Comparison of ENCODE assay signal across 8 mouse cellular contexts in the genomic region with DNA sequence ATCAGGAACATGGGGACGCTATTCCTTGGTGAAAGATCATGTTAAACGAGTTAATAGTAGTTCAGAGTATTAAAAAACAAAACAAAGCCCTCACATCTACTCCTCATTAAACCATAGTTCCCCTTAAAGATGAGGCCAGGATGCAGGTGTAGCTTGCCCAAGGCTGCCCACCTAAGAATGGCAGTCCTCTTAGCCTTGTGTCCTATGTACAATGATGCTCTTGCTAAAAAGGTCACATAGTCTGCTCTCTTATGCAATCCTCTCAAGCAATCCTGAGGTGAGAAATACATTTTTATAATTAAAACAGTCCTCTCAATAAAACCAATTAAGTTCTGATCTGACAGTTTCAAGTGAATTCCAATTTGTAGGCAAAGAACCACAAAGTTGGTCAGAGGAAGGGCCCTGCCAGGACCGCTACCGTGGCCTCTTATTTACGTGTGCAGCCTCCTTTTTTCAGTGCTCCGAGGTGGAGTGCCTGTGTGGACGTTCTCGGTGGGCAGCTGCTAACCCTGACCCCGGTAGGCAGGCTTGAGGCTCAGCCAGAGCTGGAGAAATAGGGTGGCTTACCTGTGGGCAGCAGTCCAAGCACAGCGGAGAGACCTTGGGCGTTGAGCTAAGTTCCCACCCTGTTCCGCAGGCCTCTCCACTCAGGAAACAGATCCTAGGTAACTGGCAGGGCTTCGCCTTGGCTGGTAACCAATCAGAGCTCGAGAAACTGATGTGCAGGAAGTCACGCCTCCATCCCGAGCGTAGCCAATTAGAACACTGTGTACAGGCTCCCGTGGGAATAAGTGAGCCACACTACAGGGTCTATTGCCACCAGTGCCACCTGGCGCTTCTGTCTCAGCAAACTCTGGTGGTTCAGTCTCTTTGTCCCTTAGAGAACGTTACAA. TPM values are rescaled to one million over a fixed set of nuclear protein-coding genes. Genes with fewer than 3 reads are reported as not detected.
A peak's percentile ranks its signal among the peaks of the same experiment; 100 is the strongest.
DNase-seq lines count a peak whose midpoint lies in the region; ATAC-seq and TF ChIP-seq lines count a peak whose summit lies in the region.

TSS of gene Mterf2 (minus strand) at position 633 of the 893 bp plus-strand sequence.

- peaks cover 50% of the 10 kb centered on the region for H3K36me3 ChIP-seq in E14TG2a.4 (ENCODE audit: insufficient read depth, low read length)
- H3K36me3 ChIP-seq in forebrain, embryonic 12.5 days (replicated peaks) = peaks cover 17% of the 10 kb centered on the region; the same call in 1 of the 2 replicates
- peaks cover 8% of the 10 kb centered on the region; the same call in 1 of the 2 replicates for H3K36me3 ChIP-seq in heart, postnatal 0 days (replicated peaks; ENCODE audit: control insufficient read depth, insufficient read depth, low read length)
- H3K36me3 ChIP-seq in liver, embryonic 16.5 days (ENCODE audit: control insufficient read depth, insufficient read depth) = no peaks in the 10 kb centered on the region
- peaks cover 32% of the 10 kb centered on the region for H3K36me3 ChIP-seq in neural tube, embryonic 13.5 days
- no peaks in the 10 kb centered on the region for H3K36me3 ChIP-seq in testis, adult 2 months (ENCODE audit: control insufficient read depth, insufficient read depth, low read length)

- peak within 1 kb of the TSS; percentile 73 for H3K9ac ChIP-seq in forebrain, embryonic 12.5 days
- peak within 1 kb of the TSS; percentile 59 for H3K9ac ChIP-seq in heart, postnatal 0 days (replicated peaks; ENCODE audit: low read depth, low read length)
- H3K9ac ChIP-seq in liver, embryonic 16.5 days (ENCODE audit: low read depth, low read length) = peak within 1 kb of the TSS; percentile 70
- H3K9ac ChIP-seq in neural tube, embryonic 13.5 days = peak within 1 kb of the TSS; percentile 79

- ATAC-seq in forebrain, embryonic 12.5 days (ENCODE audit: low FRiP score) = peak; percentile 100
- ATAC-seq in heart, postnatal 0 days (ENCODE audit: insufficient read depth, low read depth) = peak; percentile 100
- peak; percentile 100 for ATAC-seq in liver, embryonic 16.5 days (ENCODE audit: low read depth)
- ATAC-seq in neural tube, embryonic 13.5 days (ENCODE audit: low read depth) = peak; percentile 100

- peak within 1 kb of the TSS; percentile 67 for H3K4me2 ChIP-seq in forebrain, embryonic 12.5 days
- peak within 1 kb of the TSS; percentile 65 for H3K4me2 ChIP-seq in heart, postnatal 0 days (ENCODE audit: low read depth, low read length)
- peak within 1 kb of the TSS; percentile 70 for H3K4me2 ChIP-seq in liver, embryonic 16.5 days (ENCODE audit: low read depth, low read length)
- H3K4me2 ChIP-seq in neural tube, embryonic 13.5 days = peak within 1 kb of the TSS; percentile 63

- WGBS in forebrain, embryonic 12.5 days = 8% methylated on average over 20 of the region's 20 CpGs
- WGBS in heart, postnatal 0 days = 7% methylated on average over 20 of the region's 20 CpGs
- 8% methylated on average over 20 of the region's 20 CpGs for WGBS in liver, embryonic 16.5 days (ENCODE audit: insufficient replicate concordance)
- 9% methylated on average over 20 of the region's 20 CpGs for WGBS in neural tube, embryonic 13.5 days

- 0 out of 2 replicates have a peak, but pooled peaks have one; percentile 25 for TF ChIP-seq POLR2A in testis, adult 2 months (IDR thresholded peaks at IDR 0.05; ENCODE audit: control insufficient read depth, low read depth, low read length)

- peak within 1 kb of the TSS; percentile 11; the same call in 1 of the 2 replicates for H3K27ac ChIP-seq in forebrain, embryonic 12.5 days
- H3K27ac ChIP-seq in heart, postnatal 0 days (ENCODE audit: low read depth) = peak within 1 kb of the TSS; percentile 30
- H3K27ac ChIP-seq in liver, embryonic 16.5 days (ENCODE audit: low read length) = 0 out of 2 replicates have a peak within 1 kb of the TSS, but pooled peaks have one; percentile 31
- H3K27ac ChIP-seq in neural tube, embryonic 13.5 days (replicated peaks) = peak within 1 kb of the TSS; percentile 64
- peak within 1 kb of the TSS; percentile 86 for H3K27ac ChIP-seq in testis, adult 2 months (ENCODE audit: control insufficient read depth, insufficient read depth, low read depth, low read length)

- TF ChIP-seq CTCF in E14TG2a.4 (conservative IDR thresholded peaks at IDR 0.05; ENCODE audit: low read length) = no peak
- peak; percentile 22; the same call in 1 of the 2 replicates for TF ChIP-seq CTCF in heart, postnatal 0 days (IDR thresholded peaks at IDR 0.05; ENCODE audit: low read depth)
- TF ChIP-seq CTCF in testis, adult 2 months (IDR thresholded peaks at IDR 0.05; ENCODE audit: control insufficient read depth, insufficient read depth, insufficient replicate concordance, low read depth, low read length) = no peak

- no peak for TF ChIP-seq EP300 in heart, postnatal 0 days (IDR thresholded peaks at IDR 0.05; ENCODE audit: low read depth)

- H3K4me3 ChIP-seq in E14TG2a.4 (replicated peaks; ENCODE audit: low read length) = peak within 1 kb of the TSS; percentile 89
- H3K4me3 ChIP-seq in forebrain, embryonic 12.5 days (replicated peaks) = peak within 1 kb of the TSS; percentile 71
- peak within 1 kb of the TSS; percentile 75 for H3K4me3 ChIP-seq in heart, postnatal 0 days (ENCODE audit: low read depth, low read length)
- H3K4me3 ChIP-seq in liver, embryonic 16.5 days (ENCODE audit: low read depth, low read length) = peak within 1 kb of the TSS; percentile 68
- H3K4me3 ChIP-seq in neural tube, embryonic 13.5 days = peak within 1 kb of the TSS; percentile 57
- H3K4me3 ChIP-seq in testis, adult 2 months (ENCODE audit: control insufficient read depth, low read depth, low read length) = peak within 1 kb of the TSS; percentile 96

- H3K4me1 ChIP-seq in E14TG2a.4 (replicated peaks; ENCODE audit: low read depth, low read length) = peaks cover 28% of the 10 kb centered on the region
- H3K4me1 ChIP-seq in forebrain, embryonic 12.5 days = peaks cover 18% of the 10 kb centered on the region
- H3K4me1 ChIP-seq in heart, postnatal 0 days (ENCODE audit: control insufficient read depth, insufficient read depth) = 0 out of 2 replicates have a peak, but pooled peaks cover 5% of the 10 kb centered on the region
- H3K4me1 ChIP-seq in liver, embryonic 16.5 days (ENCODE audit: control insufficient read depth, low read depth, low read length) = peaks cover 12% of the 10 kb centered on the region
- H3K4me1 ChIP-seq in neural tube, embryonic 13.5 days (replicated peaks) = peaks cover 24% of the 10 kb centered on the region
- peaks cover 8% of the 10 kb centered on the region for H3K4me1 ChIP-seq in testis, adult 2 months (ENCODE audit: control insufficient read depth, insufficient read depth, low read length)

- H3K9me3 ChIP-seq in E14TG2a.4 (ENCODE audit: low read length) = no peaks in the 10 kb centered on the region
- no peaks in the 10 kb centered on the region for H3K9me3 ChIP-seq in forebrain, embryonic 12.5 days
- H3K9me3 ChIP-seq in heart, postnatal 0 days (replicated peaks; ENCODE audit: control insufficient read depth, low read length) = no peaks in the 10 kb centered on the region
- H3K9me3 ChIP-seq in liver, embryonic 16.5 days (replicated peaks; ENCODE audit: control insufficient read depth, low read length) = no peaks in the 10 kb centered on the region
- H3K9me3 ChIP-seq in neural tube, embryonic 13.5 days = no peaks in the 10 kb centered on the region

- peak; percentile 94 for DNase-seq in c-Kit-positive CD71-positive TER-119-positive erythroid progenitor cells, embryonic 14.5 days (ENCODE audit: low spot score)
- DNase-seq in heart, postnatal 0 days (ENCODE audit: low spot score) = peak; percentile 99
- peak; percentile 88 to 95 for DNase-seq in kidney, postnatal 4 days

- no peaks in the 10 kb centered on the region for H3K27me3 ChIP-seq in E14TG2a.4 (ENCODE audit: insufficient read depth, low read length)
- no peaks in the 10 kb centered on the region for H3K27me3 ChIP-seq in forebrain, embryonic 12.5 days
- H3K27me3 ChIP-seq in heart, postnatal 0 days (ENCODE audit: control insufficient read depth, insufficient read depth, low read length) = no peaks in the 10 kb centered on the region
- no peaks in the 10 kb centered on the region for H3K27me3 ChIP-seq in liver, embryonic 16.5 days (ENCODE audit: control insufficient read depth, insufficient read depth, low read depth, low read length)
- H3K27me3 ChIP-seq in neural tube, embryonic 13.5 days = no peaks in the 10 kb centered on the region
- H3K27me3 ChIP-seq in testis, adult 2 months (ENCODE audit: control insufficient read depth, insufficient read depth, low read length) = no peaks in the 10 kb centered on the region

RNA-seq across cellular contexts. Expression of gene Mterf2, which starts in this region (rescaled TPM):
- polyA plus RNA-seq in forebrain, embryonic 12.5 days (2016; fragmentation: Nextera tagmentation; extraction: Ambion mirVana) = 26.1 and 30.0 TPM in 2 replicates
- 11.1 and 11.5 TPM in 2 replicates for total RNA-seq in heart, postnatal 0 days (2014; rRNA removed; ENCODE audit: low replicate concordance)
- 15.1 and 21.2 TPM in 2 replicates for polyA plus RNA-seq in heart, postnatal 0 days (2015; fragmentation: Nextera tagmentation; extraction: Ambion mirVana)
- polyA plus RNA-seq in liver, embryonic 16.5 days (2015; fragmentation: Nextera tagmentation; extraction: Ambion mirVana) = 3.2 and 4.0 TPM in 2 replicates
- 35.2 and 38.2 TPM in 2 replicates for polyA plus RNA-seq in neural tube, embryonic 13.5 days (2015; fragmentation: Nextera tagmentation; extraction: Ambion mirVana)
- 3.4 and 4.2 TPM in 2 replicates for polyA plus RNA-seq in testis, adult 2 months (2012; rRNA removed)

Comparison
In these comparisons a context has a peak if more than half of its experiments do, and no peak if none do; other contexts are left out.
1. Peak in every context shown above with its lines: DNase-seq, ATAC-seq, H3K4me3 ChIP-seq and H3K27ac ChIP-seq.
2. H3K27ac ChIP-seq: peak in every context shown above with its lines; median percentile 86 in testis, adult 2 months; 64 in neural tube, embryonic 13.5 days; 31 in liver, embryonic 16.5 days; 30 in heart, postnatal 0 days; 11 in forebrain, embryonic 12.5 days.